Mouse (Mus musculus) CH12.LX (cell line): ENCODE results near the gene Abtb1.

Experiments used
- CTCF ChIP-seq, 2 experiments: IDR thresholded peaks in 1 of 2; conservative IDR thresholded peaks in 1 of 2; 2 replicates each; pipeline ENCODE4 v1.5.1; 2011 to 2012; ENCODE audit warnings: low read depth in 2 of 2, low read length in 2 of 2, improper control_type of control experiment in 1 of 2, inconsistent platforms in 1 of 2, mild to moderate bottlenecking in 1 of 2, moderate library complexity in 1 of 2
- E2F4 ChIP-seq: IDR thresholded peaks from 2 replicates; pipeline ENCODE4 v1.6.1; 2011; ENCODE audit warnings: low read depth, low read length, improper control_type of control experiment; ENCODE audit not compliant: insufficient replicate concordance
- EP300 ChIP-seq: IDR thresholded peaks from 2 replicates; pipeline ENCODE4 v1.6.1; 2011; ENCODE audit warnings: low read length, improper control_type of control experiment
- JUND ChIP-seq: conservative IDR thresholded peaks from 2 replicates; pipeline ENCODE4 v1.6.1; 2011; ENCODE audit warnings: low read depth, low read length, improper control_type of control experiment
- POLR2A ChIP-seq: IDR thresholded peaks from 2 replicates; pipeline ENCODE4 v1.6.1; 2011; ENCODE audit warnings: low read depth, mild to moderate bottlenecking, improper control_type of control experiment, low read length

DNA sequence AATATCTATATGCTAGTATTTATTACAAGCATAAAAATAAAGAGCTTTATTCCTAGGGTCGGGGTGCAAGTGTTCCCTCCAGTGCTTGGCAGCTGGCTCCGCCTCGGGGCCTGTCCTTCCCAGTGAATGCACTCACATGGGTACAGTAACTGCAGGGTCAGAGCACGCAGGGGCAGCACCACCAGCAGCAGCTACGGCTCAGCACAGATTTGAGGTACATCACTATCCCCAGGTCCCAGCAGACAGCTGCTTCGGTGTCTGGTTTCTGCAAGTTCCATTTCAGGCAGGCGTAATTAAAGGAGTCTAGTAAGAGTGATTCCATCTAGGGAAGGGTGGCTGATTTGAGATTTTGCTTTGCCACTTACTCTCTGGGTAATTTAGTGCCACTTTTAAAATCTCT, 16.6 kb upstream of the Abtb1 start:
- TF ChIP-seq CTCF (conservative IDR thresholded peaks at IDR 0.05 in 1 of 2, IDR thresholded peaks at IDR 0.05 in 1 of 2; ENCODE audit: low read depth in 2 of 2, low read length in 2 of 2), result no peak
- TF ChIP-seq JUND, result no peak
- TF ChIP-seq POLR2A, result no peak
- no peak for TF ChIP-seq EP300
- TF ChIP-seq E2F4, result no peak
